Mouse (Mus musculus) cerebellum, adult 8-10 months (tissue): Measurements from ENCODE around the gene Mrps7.

ENCODE experiments used
- DNase-seq: peaks from one replicate; pipeline ENCODE4 v3.0.0; 2022

Gene Mrps7

GRCm38 (mm10) chr11:115609576-115609975, 5.9 kb downstream of the Mrps7 start:
- no peak for DNase-seq

DNA sequence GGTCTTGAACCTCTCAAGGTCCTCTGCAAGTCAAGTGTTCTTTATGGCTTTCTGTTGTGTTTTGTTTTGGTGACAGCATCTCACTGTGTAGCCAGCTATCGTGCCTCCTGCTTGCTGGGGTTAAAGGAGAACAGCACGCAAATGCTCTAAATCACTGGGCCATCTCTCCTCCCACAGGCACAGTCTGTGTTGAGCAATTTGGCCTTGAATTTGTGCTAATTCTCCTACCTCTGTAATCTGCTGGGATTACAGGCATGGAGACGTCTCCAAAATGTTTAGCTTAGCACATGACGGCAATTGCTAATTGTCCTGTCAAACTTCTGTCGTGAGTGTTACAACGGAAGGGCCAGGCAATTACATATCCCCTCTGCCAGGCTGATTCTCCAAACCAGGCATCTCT, 7.4 kb downstream of the Mrps7 start:
- DNase-seq = no peak

DNA sequence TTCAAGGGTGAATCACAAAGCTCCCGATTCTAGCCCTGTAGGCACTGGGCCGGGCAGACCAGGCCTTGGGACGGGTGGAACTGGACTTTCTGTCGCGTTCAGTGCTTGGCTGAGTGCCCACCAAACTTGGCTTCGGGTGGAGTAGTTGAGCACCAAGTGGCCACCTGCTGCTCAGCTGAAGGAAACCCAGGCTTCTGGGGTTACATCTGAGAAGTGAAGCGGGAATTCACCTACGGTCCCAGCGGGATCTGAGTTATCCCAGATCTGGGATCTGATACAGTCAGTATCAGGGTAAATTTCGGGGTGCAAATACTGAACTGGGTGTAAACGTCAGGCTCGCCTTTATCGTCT, 8.3 kb downstream of the Mrps7 start:
- peak; percentile 75 for DNase-seq

GRCm38 (mm10) chr11:115612410-115613137, 8.8 kb downstream of the Mrps7 start, which contains the start of gene Mif4gd:
TSS of gene Mif4gd (minus strand) at chr11:115612969.
- peak; percentile 95 for DNase-seq

GRCm38 (mm10) chr11:115613138-115613945, 9.6 kb downstream of the Mrps7 start:
- no peak for DNase-seq

GRCm38 (mm10) chr11:115614346-115615107, 10.8 kb downstream of the Mrps7 start:
- DNase-seq = no peak

DNA sequence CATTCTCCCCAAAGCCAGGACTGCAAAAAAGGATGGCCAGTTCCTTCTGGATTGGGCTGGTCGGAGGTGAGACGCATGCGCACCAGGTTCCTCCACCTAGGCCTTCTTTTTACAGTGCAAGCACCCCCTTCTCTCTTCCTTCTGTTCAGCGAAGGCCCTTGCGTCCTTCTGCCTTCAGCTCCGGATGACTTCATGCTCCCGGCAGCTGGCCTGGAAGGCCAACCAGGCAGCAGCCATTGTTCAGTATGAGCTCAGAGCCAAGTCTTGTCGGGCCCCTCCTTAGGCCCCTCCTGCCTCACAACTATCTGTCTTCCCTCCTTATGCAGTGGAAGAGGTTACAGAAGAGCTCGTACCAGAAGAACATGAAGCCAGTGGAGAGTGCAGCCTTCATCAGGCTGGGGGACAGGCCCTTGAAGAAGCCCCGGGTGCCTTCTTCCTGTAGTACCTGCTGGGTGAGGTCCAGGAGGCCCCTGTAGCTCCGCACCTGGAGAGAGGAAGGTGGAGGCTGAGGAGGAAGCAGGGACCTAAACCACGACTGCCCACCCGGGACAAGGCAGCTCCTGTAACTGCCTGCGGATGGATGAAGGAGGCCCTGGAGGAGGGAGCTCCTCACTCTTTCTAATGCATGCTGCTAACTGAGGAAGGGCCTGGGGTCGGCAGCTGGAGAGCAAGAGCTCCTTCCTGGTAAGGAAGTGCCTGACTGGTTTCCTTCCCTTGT, 11.5 kb downstream of the Mrps7 start:
- no peak for DNase-seq

GRCm38 (mm10) chr11:115615875-115616274, 12.2 kb downstream of the Mrps7 start:
- DNase-seq = no peak

DNA sequence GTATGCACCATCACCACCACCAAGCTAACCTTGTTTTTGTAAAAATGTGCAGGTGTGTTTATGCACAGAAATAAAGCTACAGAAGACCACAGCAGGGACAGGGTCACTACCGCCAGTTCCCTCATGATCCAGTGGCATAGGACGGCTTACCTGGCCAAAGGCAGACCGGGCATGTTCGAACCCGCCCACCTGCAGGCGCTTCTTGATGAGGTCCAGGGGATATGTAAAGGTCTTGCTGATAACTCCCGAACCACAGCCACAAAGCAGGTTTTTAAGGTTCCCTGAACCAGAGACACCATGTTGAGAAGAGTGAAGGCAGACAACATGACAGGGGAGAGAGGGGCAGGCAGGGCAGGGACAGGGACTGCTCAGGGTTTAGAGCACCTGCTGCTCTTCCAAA, 12.6 kb downstream of the Mrps7 start:
- no peak for DNase-seq

- no peak for DNase-seq
Measured at GRCm38 (mm10) chr11:115616893-115617292, 13.2 kb downstream of the Mrps7 start.

- DNase-seq = no peak
Measured at GRCm38 (mm10) chr11:115618001-115618400, 14.3 kb downstream of the Mrps7 start.

DNA sequence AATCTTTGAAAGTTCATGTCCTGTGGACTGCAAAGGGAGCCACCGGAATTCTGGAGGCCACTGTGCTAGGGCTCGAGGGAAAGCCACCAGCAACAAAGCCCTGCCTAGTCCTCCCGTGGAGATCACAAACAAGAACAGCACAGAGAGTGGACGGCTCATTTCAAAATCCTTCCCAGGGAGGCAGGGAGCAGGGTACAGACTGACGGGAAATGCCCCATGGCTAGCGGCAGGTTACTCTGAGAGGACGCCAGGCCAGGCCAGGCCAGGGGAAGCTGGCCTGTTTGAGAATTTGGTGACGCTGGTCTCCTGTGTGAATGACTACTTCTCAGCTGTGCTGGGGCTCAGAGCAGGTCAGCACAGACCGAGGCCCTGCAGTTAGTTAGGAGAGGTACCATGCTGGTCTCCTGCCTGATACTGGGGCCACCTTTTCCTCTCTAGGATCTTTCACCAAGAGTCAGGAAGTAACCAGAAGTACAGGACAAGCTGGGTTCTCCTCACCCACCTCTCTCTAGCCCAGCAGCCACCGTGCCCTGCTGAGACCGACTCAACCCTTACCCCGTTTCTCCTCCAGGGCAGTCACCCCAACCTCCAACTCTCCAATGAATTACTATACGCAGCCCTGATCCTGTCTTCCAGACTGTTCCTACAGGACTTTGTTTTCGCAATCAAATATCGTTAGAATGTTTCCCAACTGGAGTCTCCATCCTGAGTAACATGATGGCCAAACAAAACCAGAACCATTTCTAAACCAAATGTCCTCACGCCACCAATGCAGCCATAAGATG, 15.2 kb downstream of the Mrps7 start:
- DNase-seq = no peak

DNA sequence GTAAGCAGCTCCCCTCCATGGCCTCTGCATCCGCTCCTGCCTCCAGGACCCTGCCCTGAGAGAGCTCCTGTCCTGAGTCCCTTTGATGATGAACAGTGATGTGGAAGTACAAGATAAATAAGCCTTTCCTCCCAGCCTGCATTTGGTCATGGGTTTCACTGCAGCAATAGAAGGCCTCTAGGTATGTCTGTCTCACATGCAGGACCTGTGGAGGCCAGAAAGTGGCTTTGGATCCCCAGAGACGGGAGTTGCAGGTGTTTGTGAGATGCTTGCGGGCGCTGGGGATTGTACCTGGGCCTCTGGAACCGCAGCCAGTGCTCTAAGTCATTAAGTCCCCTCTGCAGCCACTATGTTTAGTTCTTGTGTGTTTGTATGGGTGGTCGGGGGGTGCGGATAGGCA, 16.2 kb downstream of the Mrps7 start:
- no peak for DNase-seq

GRCm38 (mm10) chr11:115623487-115624070, 19.9 kb downstream of the Mrps7 start:
- no peak for DNase-seq

DNA sequence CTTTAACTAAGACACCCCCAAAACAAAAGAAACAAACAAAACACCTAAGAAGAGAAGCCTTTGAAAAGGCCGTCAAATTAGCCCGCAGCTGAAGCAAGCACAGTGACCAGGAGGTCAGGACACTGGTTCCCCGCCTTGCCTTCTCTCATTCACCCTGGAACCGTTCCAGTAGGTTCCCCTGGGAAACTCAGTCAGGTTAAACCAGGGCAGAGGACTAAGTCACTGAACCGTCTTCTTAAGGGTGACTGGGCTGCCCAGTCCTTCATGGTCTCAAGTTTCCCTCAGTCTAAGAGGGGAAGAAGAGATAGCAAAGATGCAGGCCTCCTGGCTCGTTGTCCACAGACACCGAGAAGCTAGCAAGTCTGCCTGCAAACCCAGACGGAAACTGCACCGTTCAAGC, 22.2 kb downstream of the Mrps7 start:
- DNase-seq = no peak

DNA sequence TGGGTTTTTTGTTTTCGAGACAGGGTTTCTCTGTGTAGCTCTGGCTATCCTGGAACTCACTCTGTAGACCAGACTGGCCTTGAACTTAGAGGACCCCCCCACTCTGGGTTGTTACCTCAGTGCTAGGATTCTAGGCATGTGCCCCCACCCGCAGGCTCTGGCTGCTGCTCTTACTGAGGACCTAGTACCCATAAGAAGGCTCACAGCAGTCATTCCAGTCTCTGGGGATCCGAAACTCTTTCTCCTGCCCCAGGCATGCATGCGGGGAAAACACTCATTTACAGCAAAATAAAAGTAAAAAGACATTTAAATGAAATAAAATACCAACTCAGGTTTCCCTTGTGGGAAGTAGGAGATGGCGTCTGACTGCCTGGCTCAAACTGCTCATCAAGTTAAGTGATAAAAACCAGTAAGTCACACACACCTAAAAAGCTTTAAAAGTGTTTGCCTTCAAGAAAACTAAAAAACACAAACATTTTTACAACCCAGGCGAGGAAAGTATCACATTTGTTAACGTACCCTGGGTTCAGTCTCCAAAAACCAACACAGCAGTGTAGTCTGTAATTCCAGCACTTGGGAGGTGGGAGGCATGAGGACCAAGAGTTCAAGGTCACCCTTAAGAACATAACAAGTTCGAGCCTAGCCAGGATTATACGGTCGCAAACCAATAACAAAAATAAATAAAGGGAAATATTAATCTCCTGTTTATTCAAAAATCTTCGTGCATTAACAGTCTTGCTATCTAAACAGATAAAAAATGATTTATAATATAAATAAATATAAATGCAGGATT, 23.3 kb downstream of the Mrps7 start:
- DNase-seq = no peak

- DNase-seq = peak; percentile 99
Measured at GRCm38 (mm10) chr11:115627705-115628464, 24.2 kb downstream of the Mrps7 start, which contains the start of gene Slc25a19. TSS of gene Slc25a19 (minus strand) at chr11:115628295.

GRCm38 (mm10) chr11:115628465-115629101, 24.9 kb downstream of the Mrps7 start:
- DNase-seq = no peak
